Mouse (Mus musculus) ES-E14 (cell line): ENCODE results near the gene Ydjc. TPM values are rescaled to one million over a fixed set of nuclear protein-coding genes. Genes with fewer than 3 reads are reported as not detected.

ENCODE experiments used
- DNase-seq: peaks from one replicate; pipeline ENCODE4 v3.0.0-alpha.2; 2013; ENCODE audit warnings: low read depth, low spot score
- H3K27ac ChIP-seq: 2 replicates; pipeline ENCODE4 v1.5.1; 2012; ENCODE audit warnings: low read depth, mild to moderate bottlenecking, low read length, moderate library complexity, mixed read lengths; ENCODE audit not compliant: poor library complexity, insufficient read depth, severe bottlenecking
- H3K36me3 ChIP-seq: 2 replicates; pipeline ENCODE4 v1.6.1; 2012; ENCODE audit warnings: mild to moderate bottlenecking, low read length, moderate library complexity, mixed read lengths; ENCODE audit not compliant: control insufficient read depth, poor library complexity, insufficient read depth, severe bottlenecking
- H3K4me1 ChIP-seq, 2 experiments: fragments of 150-350 bp in 1 of 2; sonication (generic) in 1 of 2; 2 replicates each; pipeline ENCODE4 v1.6.1; 2012; ENCODE audit warnings: low read length in 2 of 2, mild to moderate bottlenecking in 1 of 2, mixed read lengths in 1 of 2; ENCODE audit not compliant: control insufficient read depth in 2 of 2, insufficient read depth in 2 of 2, poor library complexity in 1 of 2
- H3K4me3 ChIP-seq, 2 experiments: fragments of 150-350 bp in 1 of 2; sonication (generic) in 1 of 2; 2 replicates each; pipeline ENCODE4 v1.5.1; 2012; ENCODE audit warnings: low read length in 2 of 2, low read depth in 1 of 2, mild to moderate bottlenecking in 1 of 2, mixed read lengths in 1 of 2; ENCODE audit not compliant: insufficient read depth in 1 of 2, poor library complexity in 1 of 2, severe bottlenecking in 1 of 2
- H3K9ac ChIP-seq: 2 replicates; pipeline ENCODE4 v1.6.1; 2012; ENCODE audit warnings: low read depth, mild to moderate bottlenecking, low read length, mixed read lengths; ENCODE audit not compliant: poor library complexity, insufficient read depth, severe bottlenecking
- H3K9me3 ChIP-seq: fragments of 150-350 bp; sonication (generic); 2 replicates; pipeline ENCODE4 v1.6.1; 2012; ENCODE audit warnings: low read depth, mild to moderate bottlenecking, low read length; ENCODE audit not compliant: control insufficient read depth, insufficient read depth
- CHD2 ChIP-seq: IDR thresholded peaks from 2 replicates; pipeline ENCODE4 v1.6.1; 2014; ENCODE audit warnings: mild to moderate bottlenecking, low read depth, low read length, inconsistent platforms
- HCFC1 ChIP-seq: IDR thresholded peaks from 2 replicates; pipeline ENCODE4 v1.6.1; 2012; ENCODE audit warnings: low read length, inconsistent platforms, borderline replicate concordance; ENCODE audit not compliant: insufficient read depth
- MAFK ChIP-seq: IDR thresholded peaks from 2 replicates; pipeline ENCODE4 v1.6.1; 2014; ENCODE audit warnings: mild to moderate bottlenecking, low read depth, low read length, inconsistent platforms; ENCODE audit not compliant: insufficient read depth
- ZC3H11A ChIP-seq: IDR thresholded peaks from 2 replicates; pipeline ENCODE4 v1.6.1; 2012; ENCODE audit warnings: low read depth, mild to moderate bottlenecking, inconsistent platforms, low read length, borderline replicate concordance
- ZNF384 ChIP-seq: IDR thresholded peaks from 2 replicates; pipeline ENCODE4 v1.6.1; 2012; ENCODE audit warnings: low read depth, low read length, inconsistent platforms
- in situ Hi-C, 2 experiments: fragments of 600-800 bp; cut with MboI; formaldehyde crosslinking; loops; one replicate each; pipeline ENCODE4 v1.15.1; 2025; ENCODE audit warnings: low sequenced_read_pairs in 2 of 2, inconsistent platforms in 1 of 2; ENCODE audit not compliant: unreplicated experiment in 2 of 2
- total RNA-seq: library from RNA; depleted of rRNA; stranded (reverse); fragments of 300-350 nt; gene quantifications from 2 replicates; pipeline ENCODE4 v1.2.3, GENCODE M21; 2012

Gene Ydjc
- total RNA-seq, 1 experiment = 34.0 TPM

- Histone ChIP-seq H3K9ac (peak overlapping the region; percentile 99), H3K9me3 (no peaks in the 10 kb centered on the region), H3K4me3 (peak overlapping the region; percentile 82 to 97), H3K4me1 (peaks cover 3 to 6% of the 10 kb centered on the region in 2 experiments; a peak in 3 of 4 replicates), H3K36me3 (peaks cover 8% of the 10 kb centered on the region; the same call in 1 of the 2 replicates), H3K27ac (peak overlapping the region; percentile 87)
- no peak for DNase-seq
- TF ChIP-seq HCFC1 = no peak
- TF ChIP-seq ZC3H11A = no peak
- no peak for TF ChIP-seq ZNF384
- TF ChIP-seq MAFK = no peak
- no peak for TF ChIP-seq CHD2
- in situ Hi-C loops = loop anchor here in 1 of 2 experiments (10.0 kb wide), 1 partner anchor 64 kb away; no protein-coding TSS in a partner anchor
Measured at GRCm38 (mm10) chr16:17200121-17200952, 55.9 kb downstream of the Ydjc start.

DNA sequence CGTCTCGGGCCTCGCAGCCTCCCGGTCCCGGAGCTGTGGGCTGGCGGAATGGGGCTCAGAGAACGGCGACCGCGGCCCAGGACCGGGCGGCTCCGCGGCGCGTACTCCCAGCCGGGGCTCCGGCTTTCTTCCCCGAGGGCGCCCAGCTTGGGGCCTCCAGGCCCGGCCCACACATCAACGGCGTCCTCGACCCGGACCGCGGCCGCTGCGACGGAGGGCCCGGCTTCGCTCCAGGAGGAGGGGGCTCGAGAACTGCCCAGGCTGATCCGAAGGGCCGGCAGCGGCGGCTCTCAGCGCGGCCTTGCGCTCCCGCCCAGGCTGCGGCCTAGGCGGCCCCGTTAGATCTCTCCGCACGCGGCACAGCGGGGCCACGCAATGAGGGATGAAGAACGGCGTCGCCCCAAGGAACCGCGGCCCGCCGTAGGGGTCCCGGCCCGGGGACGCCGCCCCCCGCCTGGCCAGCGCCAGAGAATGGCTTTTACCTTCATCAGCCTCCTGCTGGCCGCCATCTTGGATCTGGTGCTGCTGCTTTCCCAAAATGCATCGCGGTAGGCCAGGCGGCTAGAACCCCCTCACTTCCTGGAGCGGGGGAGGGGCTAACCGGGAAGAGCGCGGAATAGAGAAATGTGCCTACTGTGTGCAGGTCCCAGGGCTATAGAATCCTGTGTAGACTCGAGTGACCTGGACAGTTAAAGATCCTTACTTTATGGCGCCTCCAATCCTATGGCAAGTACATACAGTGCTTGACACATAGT is 56.7 kb downstream of the Ydjc start:
- H3K4me3 ChIP-seq = peak overlapping the region; percentile 82 to 97
- H3K27ac ChIP-seq = peak overlapping the region; percentile 87
- H3K36me3 ChIP-seq = peaks cover 8% of the 10 kb centered on the region; the same call in 1 of the 2 replicates
- in situ Hi-C loops = loop anchor here in 1 of 2 experiments (10.0 kb wide), 1 partner anchor 64 kb away; no protein-coding TSS in a partner anchor
- no peak for TF ChIP-seq ZNF384
- peak; percentile 55; the same call in 1 of the 2 replicates for TF ChIP-seq HCFC1
- TF ChIP-seq CHD2 = no peak
- DNase-seq = peak; percentile 76
- H3K9me3 ChIP-seq = no peaks in the 10 kb centered on the region
- H3K4me1 ChIP-seq = peaks cover 3 to 4% of the 10 kb centered on the region in 2 experiments; a peak in 2 of 4 replicates
- peak overlapping the region; percentile 99 for H3K9ac ChIP-seq

- Histone ChIP-seq H3K4me1 (peaks cover 3 to 4% of the 10 kb centered on the region in 2 experiments; a peak in 2 of 4 replicates), H3K36me3 (peaks cover 5% of the 10 kb centered on the region; the same call in 1 of the 2 replicates), H3K27ac (no peak overlapping the region), H3K9me3 (no peaks in the 10 kb centered on the region), H3K9ac (no peak overlapping the region), H3K4me3 (no peak overlapping the region)
- TF ChIP-seq CHD2 (no peak), HCFC1 (no peak), ZNF384 (no peak), ZC3H11A (no peak), MAFK (no peak)
- in situ Hi-C loops = loop anchor here in 1 of 2 experiments (10.0 kb wide), 1 partner anchor 63 kb away; no protein-coding TSS in a partner anchor
- DNase-seq = no peak
Measured at GRCm38 (mm10) chr16:17201977-17202376, 57.6 kb downstream of the Ydjc start.

DNA sequence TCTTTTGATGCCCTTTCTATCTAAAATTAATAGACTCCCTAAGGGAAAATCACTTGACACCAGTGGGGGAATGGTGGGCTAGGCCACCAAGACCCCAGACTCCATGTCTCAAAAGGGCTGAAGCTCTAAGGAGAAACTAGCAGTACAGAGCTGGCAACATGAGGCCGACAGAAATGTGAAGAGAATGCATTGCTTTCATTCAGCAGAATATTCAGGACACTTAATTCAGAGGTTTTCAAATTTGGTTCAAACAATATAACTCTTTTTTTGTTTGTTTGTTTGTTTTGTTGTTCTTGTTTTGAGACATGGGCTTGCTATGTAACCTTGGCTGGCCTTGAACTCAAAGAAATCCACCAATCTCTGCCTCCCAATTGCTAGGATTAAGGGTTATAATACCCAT is 58.1 kb downstream of the Ydjc start, which contains the start of gene Ube2l3:
Gene Ube2l3 (minus strand): TSS at position 101 of the 400 bp plus-strand sequence.
- TF ChIP-seq ZC3H11A (no peak), MAFK (no peak), ZNF384 (no peak)
- in situ Hi-C loops = loop anchor here in 1 of 2 experiments (10.0 kb wide), 1 partner anchor 62 kb away; no protein-coding TSS in a partner anchor
- H3K9me3 ChIP-seq = no peaks in the 10 kb centered on the region
- DNase-seq = no peak
- no peak within 1 kb of the TSS for H3K27ac ChIP-seq
- peaks cover 4% of the 10 kb centered on the region; the same call in 1 of the 2 replicates for H3K36me3 ChIP-seq
- H3K9ac ChIP-seq = no peak within 1 kb of the TSS
- H3K4me1 ChIP-seq = peaks cover 3 to 4% of the 10 kb centered on the region in 2 experiments; a peak in 2 of 4 replicates
- peak within 1 kb of the TSS; percentile 82 to 97 for H3K4me3 ChIP-seq
